Mouse (Mus musculus) lung, adult 18-20 months (tissue): Measurements from ENCODE around the gene Slc13a4.

Source experiments
- DNase-seq, 2 experiments: peaks; one replicate each; pipeline ENCODE4 v3.0.0; 2022; ENCODE audit warnings: mixed read lengths in 2 of 2

The Slc13a4 gene

GRCm38 (mm10) chr6:35298323-35298722, 9.6 kb downstream of the Slc13a4 start:
- no peak for DNase-seq

GRCm38 (mm10) chr6:35297516-35298227, 10.3 kb downstream of the Slc13a4 start:
- no peak for DNase-seq

GRCm38 (mm10) chr6:35297001-35297400, 10.9 kb downstream of the Slc13a4 start:
- DNase-seq = peak in 1 of 2 experiments; percentile 19

- DNase-seq = no peak
Measured at GRCm38 (mm10) chr6:35294964-35295363, 13.0 kb downstream of the Slc13a4 start.

- no peak for DNase-seq
Measured at GRCm38 (mm10) chr6:35289676-35290075, 18.3 kb downstream of the Slc13a4 start.

GRCm38 (mm10) chr6:35288920-35289319, 19.0 kb downstream of the Slc13a4 start:
- no peak for DNase-seq

- DNase-seq = peak in 1 of 2 experiments; percentile 18
Measured at GRCm38 (mm10) chr6:35288114-35288761, 19.7 kb downstream of the Slc13a4 start.

- no peak for DNase-seq
Measured at GRCm38 (mm10) chr6:35279306-35279705, 28.6 kb downstream of the Slc13a4 start.

- DNase-seq = no peak
Measured at GRCm38 (mm10) chr6:35277903-35278587, 29.9 kb downstream of the Slc13a4 start.

- DNase-seq = no peak
Measured at GRCm38 (mm10) chr6:35273391-35274082, 34.4 kb downstream of the Slc13a4 start.

GRCm38 (mm10) chr6:35271868-35272765, 35.8 kb downstream of the Slc13a4 start:
- no peak for DNase-seq

GRCm38 (mm10) chr6:35271094-35271855, 36.7 kb downstream of the Slc13a4 start:
- DNase-seq = no peak

- DNase-seq = no peak
Measured at GRCm38 (mm10) chr6:35269643-35270042, 38.3 kb downstream of the Slc13a4 start.

GRCm38 (mm10) chr6:35268711-35269110, 39.2 kb downstream of the Slc13a4 start:
- DNase-seq = no peak

- no peak for DNase-seq
Measured at GRCm38 (mm10) chr6:35265580-35266278, 42.2 kb downstream of the Slc13a4 start.

- DNase-seq = no peak
Measured at GRCm38 (mm10) chr6:35260531-35260930, 47.4 kb downstream of the Slc13a4 start.

GRCm38 (mm10) chr6:35259526-35259925, 48.4 kb downstream of the Slc13a4 start:
- no peak for DNase-seq

- no peak for DNase-seq
Measured at GRCm38 (mm10) chr6:35258922-35259321, 49.0 kb downstream of the Slc13a4 start.

GRCm38 (mm10) chr6:35257626-35258190, 50.2 kb downstream of the Slc13a4 start:
- DNase-seq = no peak

GRCm38 (mm10) chr6:35256691-35257090, 51.2 kb downstream of the Slc13a4 start:
- DNase-seq = peak; percentile 52 to 58
